Mouse (Mus musculus) liver, embryonic 11.5 days (tissue): Measurements from ENCODE around the gene Wfdc9. TPM values are rescaled to one million over a fixed set of nuclear protein-coding genes. Genes with fewer than 3 reads are reported as not detected.
"Not testable (repeated sequence)": the region's sequence is repeated elsewhere in the genome, so short reads cannot be mapped to it uniquely, and the experiment has no call there.

ENCODE experiments used
- ATAC-seq: fragments of 200-750 bp; cut with Nextera tagmentation; replicated peaks from 2 replicates; pipeline ENCODE4 v1.8.0; 2017; ENCODE audit warnings: moderate number of reproducible peaks, mild to moderate bottlenecking, moderate TSS enrichment, moderate library complexity; ENCODE audit not compliant: low FRiP score
- DNase-seq: peaks from one replicate; pipeline ENCODE4 v3.0.0-alpha.2; 2017; ENCODE audit warnings: low spot score
- H3K27ac ChIP-seq: fragments of 300-500 bp; sonication (generic); 2 replicates; pipeline ENCODE4 v1.5.1; 2014; ENCODE audit warnings: mild to moderate bottlenecking, low read depth, low read length, control low read depth
- H3K27me3 ChIP-seq: fragments of 300-500 bp; sonication (generic); replicated peaks from 2 replicates; pipeline ENCODE4 v1.6.1; 2014; ENCODE audit warnings: low read length, mixed read lengths; ENCODE audit not compliant: control insufficient read depth, insufficient read depth
- H3K36me3 ChIP-seq: fragments of 300-500 bp; sonication (generic); 2 replicates; pipeline ENCODE4 v1.6.1; 2014; ENCODE audit warnings: mild to moderate bottlenecking, low read length, moderate library complexity, mixed read lengths; ENCODE audit not compliant: control insufficient read depth, insufficient read depth
- H3K4me1 ChIP-seq: fragments of 300-500 bp; sonication (generic); replicated peaks from 2 replicates; pipeline ENCODE4 v1.6.1; 2014; ENCODE audit warnings: low read length, mixed read lengths; ENCODE audit not compliant: control insufficient read depth, insufficient read depth
- H3K4me2 ChIP-seq: fragments of 300-500 bp; sonication (generic); 2 replicates; pipeline ENCODE4 v1.6.1; 2014; ENCODE audit warnings: mild to moderate bottlenecking, control low read depth, moderate library complexity
- H3K4me3 ChIP-seq: fragments of 300-500 bp; sonication (generic); 2 replicates; pipeline ENCODE4 v1.5.1; 2014; ENCODE audit warnings: low read depth, low read length, control low read depth
- H3K9ac ChIP-seq: fragments of 300-500 bp; sonication (generic); 2 replicates; pipeline ENCODE4 v1.6.1; 2014; ENCODE audit warnings: low read depth, low read length, control low read depth
- H3K9me3 ChIP-seq: fragments of 300-500 bp; sonication (generic); 2 replicates; pipeline ENCODE4 v1.6.1; 2016; ENCODE audit warnings: low read length, inconsistent platforms, mixed read lengths; ENCODE audit not compliant: control insufficient read depth
- whole genome bisulfite sequencing: fragments of 180-500 bp; shearing (Covaris S2); extraction: QIAGEN DNeasy Blood & Tissue Kit; methylation state at CpG from one replicate; pipeline ENCODE4 v1.1.7; 2014; 5-methylcytosine and 5-hydroxymethylcytosine counted together
- polyA plus RNA-seq: library from polyadenylated mRNA; unstranded; fragments of >200 nt; fragmentation: Nextera tagmentation; extraction: Ambion mirVana; gene quantifications from 2 replicates; pipeline ENCODE4 v1.2.1, GENCODE M21; 2014

The Wfdc9 gene
- polyA plus RNA-seq, 1 experiment from 2014 or later = not detected

- no peak overlapping the region for H3K4me2 ChIP-seq
- H3K4me3 ChIP-seq = no peak overlapping the region
- no peak overlapping the region for H3K27ac ChIP-seq
- H3K9ac ChIP-seq = no peak overlapping the region
- H3K9me3 ChIP-seq = no peaks in the 10 kb centered on the region
- no peak for DNase-seq
- no peaks in the 10 kb centered on the region for H3K4me1 ChIP-seq
- no peaks in the 10 kb centered on the region for H3K36me3 ChIP-seq
- no peak for ATAC-seq
- WGBS = 82% methylated on average over 13 of the region's 13 CpGs
- no peaks in the 10 kb centered on the region for H3K27me3 ChIP-seq
Observed at GRCm38 (mm10) chr2:164641881-164642673, 14.3 kb downstream of the Wfdc9 start.

GRCm38 (mm10) chr2:164641129-164641528, 15.3 kb downstream of the Wfdc9 start:
- Histone ChIP-seq H3K4me1 (no peaks in the 10 kb centered on the region), H3K9me3 (no peaks in the 10 kb centered on the region), H3K4me3 (no peak overlapping the region), H3K9ac (no peak overlapping the region), H3K27me3 (no peaks in the 10 kb centered on the region), H3K27ac (no peak overlapping the region), H3K36me3 (no peaks in the 10 kb centered on the region), H3K4me2 (no peak overlapping the region)
- ATAC-seq = no peak
- peak; percentile 27 for DNase-seq
- 59% methylated on average over 7 of the region's 7 CpGs for WGBS

- ATAC-seq = no peak
- Histone ChIP-seq H3K9ac (no peak within 1 kb of the TSS), H3K27ac (no peak within 1 kb of the TSS), H3K4me1 (no peaks in the 10 kb centered on the region), H3K36me3 (no peaks in the 10 kb centered on the region), H3K4me3 (no peak within 1 kb of the TSS), H3K27me3 (no peaks in the 10 kb centered on the region), H3K4me2 (no peak within 1 kb of the TSS), H3K9me3 (no peaks in the 10 kb centered on the region)
- 84% methylated on average over 3 of the region's 3 CpGs for WGBS
- DNase-seq = no peak
Observed at GRCm38 (mm10) chr2:164638696-164639095, 17.7 kb downstream of the Wfdc9 start, which contains the start of gene Wfdc16. Wfdc16 (minus strand) TSS chr2:164638796.

DNA sequence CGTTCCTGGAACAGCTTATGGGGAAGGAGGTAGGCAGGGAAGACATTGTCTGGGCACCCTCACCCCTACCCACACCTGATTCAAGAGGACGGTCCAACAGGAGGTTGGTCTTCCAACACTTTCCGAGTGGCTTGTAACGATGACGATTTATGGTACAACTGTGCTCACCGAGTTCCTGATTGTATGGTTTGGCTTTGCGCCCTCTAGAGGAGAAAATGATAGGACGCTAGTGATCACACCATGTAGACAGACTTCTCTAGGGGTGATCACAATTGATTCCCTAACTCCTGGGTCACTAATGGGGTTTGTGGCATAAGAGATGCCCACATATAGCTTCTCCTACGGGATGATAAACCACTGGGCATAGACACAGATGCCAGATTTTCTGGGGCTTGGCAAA, 21.1 kb downstream of the Wfdc9 start:
- Histone ChIP-seq H3K4me1 (no peaks in the 10 kb centered on the region), H3K9me3 (no peaks in the 10 kb centered on the region), H3K4me3 (no peak overlapping the region), H3K36me3 (no peaks in the 10 kb centered on the region), H3K27me3 (no peaks in the 10 kb centered on the region), H3K4me2 (no peak overlapping the region), H3K27ac (no peak overlapping the region), H3K9ac (no peak overlapping the region)
- no peak for DNase-seq
- no peak for ATAC-seq
- WGBS = 72% methylated on average over 9 of the region's 9 CpGs

DNA sequence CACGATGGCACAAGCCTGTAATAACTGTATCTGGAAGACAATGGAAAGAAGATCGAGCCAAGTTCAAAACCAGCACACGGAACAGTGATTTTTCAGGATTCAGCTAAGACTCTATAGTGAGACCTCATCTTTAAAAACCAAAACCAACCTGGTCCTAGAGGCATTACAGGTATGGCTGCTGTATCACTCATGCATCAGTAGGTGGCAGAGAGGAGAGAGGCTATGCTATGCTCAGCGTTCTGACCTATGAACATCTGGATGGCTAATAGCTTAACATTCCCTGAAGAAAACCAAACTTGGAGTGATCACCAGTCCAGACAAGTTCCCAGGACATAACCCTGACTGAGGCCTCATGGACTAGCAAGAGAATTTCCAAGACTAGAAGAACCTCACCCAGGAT, 34.6 kb downstream of the Wfdc9 start:
- DNase-seq (no peak), ATAC-seq (no peak)
- Histone ChIP-seq H3K27me3 (no peaks in the 10 kb centered on the region), H3K36me3 (no peaks in the 10 kb centered on the region), H3K4me2 (no peak overlapping the region), H3K9ac (no peak overlapping the region), H3K4me1 (no peaks in the 10 kb centered on the region), H3K9me3 (no peaks in the 10 kb centered on the region), H3K4me3 (no peak overlapping the region), H3K27ac (no peak overlapping the region)
- 77% methylated on average over 4 of the region's 4 CpGs for WGBS

DNA sequence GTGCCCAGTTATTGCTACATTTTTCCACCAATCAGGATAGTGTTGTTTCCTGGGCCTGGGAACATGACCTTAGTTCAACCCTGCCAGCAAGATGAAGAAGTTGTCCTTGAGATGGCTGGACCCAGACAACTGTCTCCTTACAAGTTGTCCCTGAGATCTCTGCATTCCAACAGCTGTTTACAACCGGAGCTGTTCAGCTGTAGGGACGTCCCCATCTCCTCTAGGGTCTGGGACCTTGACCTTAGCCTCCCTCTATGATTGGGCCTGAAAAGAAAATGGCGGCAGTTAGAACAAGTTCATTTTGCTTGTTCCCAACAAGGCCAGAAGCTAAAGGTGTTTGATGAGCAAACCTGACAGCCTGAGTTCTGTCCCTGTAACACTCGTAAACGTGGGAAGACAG, 37.3 kb downstream of the Wfdc9 start:
- no peak for ATAC-seq
- 72% methylated on average over 5 of the region's 5 CpGs for WGBS

GRCm38 (mm10) chr2:164615386-164615785, 41.0 kb downstream of the Wfdc9 start:
- DNase-seq (no peak), ATAC-seq (no peak)
- Histone ChIP-seq H3K4me1 (no peaks in the 10 kb centered on the region), H3K36me3 (no peaks in the 10 kb centered on the region), H3K27ac (no peak overlapping the region), H3K9me3 (no peaks in the 10 kb centered on the region), H3K4me2 (no peak overlapping the region), H3K9ac (no peak overlapping the region), H3K27me3 (no peaks in the 10 kb centered on the region), H3K4me3 (no peak overlapping the region)
- WGBS = 86% methylated on average over 3 of the region's 3 CpGs

More for the DNA sequence above, 37.3 kb downstream of the Wfdc9 start:
- Histone ChIP-seq H3K9ac (no peak overlapping the region), H3K4me2 (no peak overlapping the region), H3K27ac (no peak overlapping the region), H3K4me1 (no peaks in the 10 kb centered on the region), H3K9me3 (no peaks in the 10 kb centered on the region), H3K27me3 (no peaks in the 10 kb centered on the region), H3K36me3 (no peaks in the 10 kb centered on the region), H3K4me3 (no peak overlapping the region)
- DNase-seq = no peak

DNA sequence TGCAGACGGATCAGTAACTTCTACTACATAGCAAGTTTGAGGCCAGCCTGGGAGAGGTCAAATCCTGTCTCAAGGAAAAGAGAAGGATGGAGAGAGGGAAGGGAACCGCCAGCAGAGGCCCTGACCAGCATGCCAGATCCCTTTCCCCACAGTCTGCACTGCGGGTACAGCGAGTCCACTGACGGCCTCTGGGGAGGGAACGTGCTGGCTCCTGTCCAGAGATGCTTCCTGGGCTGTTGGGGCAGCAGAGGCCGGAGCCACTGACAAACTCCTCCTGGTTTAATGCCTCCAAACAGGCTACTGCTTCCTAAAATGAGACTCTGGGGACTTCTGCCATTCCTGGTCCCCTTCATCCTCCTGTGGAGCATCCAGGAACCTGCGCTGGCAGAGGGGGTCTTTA, 42.9 kb downstream of the Wfdc9 start, which contains the start of the genes Wfdc6b and Wfdc8:
Gene Wfdc6b (plus strand): TSS at position 52 of the 400 bp plus-strand sequence.
Gene Wfdc8 (minus strand): TSS at position 156 of the 400 bp plus-strand sequence.
- H3K4me1 ChIP-seq, H3K9me3 ChIP-seq, ATAC-seq, DNase-seq, H3K27ac ChIP-seq, H3K36me3 ChIP-seq, H3K9ac ChIP-seq, H3K4me3 ChIP-seq, H3K4me2 ChIP-seq, H3K27me3 ChIP-seq: not testable (repeated sequence)
- WGBS = 61% methylated on average over 8 of the region's 8 CpGs

GRCm38 (mm10) chr2:164608781-164609180, 47.6 kb downstream of the Wfdc9 start:
- Histone ChIP-seq H3K4me3 (no peak overlapping the region), H3K27me3 (no peaks in the 10 kb centered on the region), H3K4me1 (no peaks in the 10 kb centered on the region), H3K27ac (no peak overlapping the region), H3K9ac (no peak overlapping the region), H3K9me3 (no peaks in the 10 kb centered on the region), H3K36me3 (no peaks in the 10 kb centered on the region), H3K4me2 (no peak overlapping the region)
- ATAC-seq (no peak), DNase-seq (no peak)
- whole genome bisulfite sequencing = 79% methylated on average over 6 of the region's 6 CpGs
